Mouse (Mus musculus) left cerebral cortex, adult 2 months (tissue): ENCODE results near the gene Myl4. TPM values are rescaled to one million over a fixed set of nuclear protein-coding genes. Genes with fewer than 3 reads are reported as not detected.

Experiments used
- DNase-seq, 2 experiments: peaks; one replicate each; pipeline ENCODE4 v3.0.0; 2021 to 2022; ENCODE audit warnings: low spot score in 2 of 2, mixed read lengths in 1 of 2; ENCODE audit errors: extremely low spot score in 1 of 2
- H3K27ac ChIP-seq: fragments of 200-600 bp; 2 replicates; pipeline ENCODE4 v1.8.1; 2022
- H3K4me3 ChIP-seq: fragments of 200-600 bp; 2 replicates; pipeline ENCODE4 v1.8.1; 2022
- CTCF ChIP-seq: fragments of 200-600 bp; IDR thresholded peaks from 2 replicates; pipeline ENCODE4 v1.8.1; 2022; ENCODE audit warnings: antibody characterized with exemption, mild to moderate bottlenecking, moderate library complexity
- intact Hi-C: fragments of 180-260 bp; cut with DNase I; formaldehyde crosslinking; loops from one replicate; pipeline ENCODE4 v1.15.1; 2025
- total RNA-seq, 2 experiments: library from RNA; stranded (reverse); gene quantifications; 2 replicates each; pipeline ENCODE4 v1.2.3; 2021

The Myl4 gene
- total RNA-seq, 2 experiments from 2014 or later: 21.3 to 24.5 TPM

DNA sequence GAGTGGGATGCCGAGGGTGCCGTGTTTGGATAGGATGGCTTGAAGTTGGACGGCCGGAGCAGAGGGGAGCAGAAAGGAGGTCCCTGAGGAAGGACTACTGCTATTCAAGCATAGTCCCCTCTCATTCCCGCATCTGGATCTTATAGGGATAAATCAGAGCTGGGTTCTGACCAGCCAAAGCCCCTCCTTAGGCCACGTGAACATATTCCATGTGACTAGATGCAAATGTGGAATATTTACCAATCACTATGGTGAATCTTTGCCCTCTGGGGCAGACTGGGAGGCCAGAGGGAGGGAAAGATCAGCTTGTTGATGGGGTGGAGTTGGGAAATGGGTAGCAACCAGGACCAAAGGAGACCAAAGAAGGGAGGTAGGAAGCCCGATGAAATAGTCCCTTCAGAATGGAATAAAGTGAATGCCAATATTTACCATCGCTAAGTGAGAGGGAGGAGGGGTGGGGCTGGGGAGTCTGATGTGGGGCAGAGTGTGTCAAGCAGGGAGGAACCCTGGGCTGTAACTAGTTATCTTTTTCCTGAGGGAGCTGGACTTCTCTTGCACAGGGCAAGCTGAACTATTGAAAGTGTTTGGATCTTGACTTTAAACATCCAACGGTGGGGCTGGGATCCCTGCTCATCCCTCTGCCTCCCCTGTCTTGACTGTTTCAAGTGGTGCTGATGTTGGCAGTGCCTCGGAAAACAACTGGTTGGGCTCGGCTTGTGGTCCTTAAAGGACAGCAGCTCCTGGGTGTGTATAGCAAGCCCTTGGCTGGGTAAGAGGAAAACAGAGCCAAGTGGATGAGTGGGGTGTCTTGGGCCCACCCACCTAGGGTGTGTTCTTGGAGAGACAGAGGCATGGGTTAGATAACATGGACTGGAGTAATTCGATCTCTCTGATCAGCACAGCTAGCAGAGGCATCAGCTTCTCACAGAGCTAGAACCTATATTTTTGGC is 75.3 kb downstream of the Myl4 start:
- no peak for TF ChIP-seq CTCF

GRCm38 (mm10) chr11:104626635-104627034 is 76.2 kb downstream of the Myl4 start:
- no peak for DNase-seq
- Histone ChIP-seq H3K27ac (no peak overlapping the region), H3K4me3 (no peak overlapping the region)
- intact Hi-C loops: no loop called here
- no peak for TF ChIP-seq CTCF

More for the DNA sequence above, 75.3 kb downstream of the Myl4 start:
- no peak for DNase-seq
- intact Hi-C loops: no loop called here
- H3K4me3 ChIP-seq: no peak overlapping the region
- no peak overlapping the region for H3K27ac ChIP-seq

DNA sequence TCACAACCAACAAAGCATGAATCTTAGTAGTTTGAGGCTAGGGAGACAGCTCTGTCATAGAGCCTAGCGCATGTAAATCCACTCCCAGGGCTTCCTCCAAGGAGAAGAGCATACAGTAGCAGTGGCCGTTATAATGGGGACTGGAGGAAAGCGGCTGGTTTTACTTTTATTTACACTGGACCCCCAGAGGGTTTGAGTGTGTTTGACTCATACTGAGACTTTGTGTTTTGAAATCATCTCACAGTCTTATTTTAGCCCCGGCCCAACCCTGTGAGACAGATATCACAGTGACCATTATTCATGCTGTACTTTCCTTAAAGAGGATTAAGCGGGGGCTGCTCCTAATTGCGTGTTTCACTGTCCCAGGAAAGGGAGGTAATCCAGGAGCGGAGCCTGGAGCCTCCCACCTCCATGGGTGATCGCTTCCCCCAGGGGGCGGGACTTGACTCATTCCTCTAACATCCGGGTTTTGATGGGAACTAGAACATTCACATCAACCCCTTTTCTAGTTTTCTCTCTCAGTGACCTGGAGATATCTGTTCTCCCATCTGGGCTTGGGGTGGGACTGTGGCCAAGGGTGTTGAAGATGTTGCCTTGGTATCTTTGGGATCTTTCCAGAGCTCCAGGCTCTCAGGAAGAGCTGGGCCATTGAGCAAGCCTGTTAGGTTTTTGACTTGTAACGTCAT is 77.3 kb downstream of the Myl4 start:
- intact Hi-C loops: no loop called here
- no peak for TF ChIP-seq CTCF
- no peak for DNase-seq
- Histone ChIP-seq H3K27ac (no peak overlapping the region), H3K4me3 (no peak overlapping the region)

GRCm38 (mm10) chr11:104628566-104628965 is 78.1 kb downstream of the Myl4 start:
- no peak overlapping the region for H3K4me3 ChIP-seq
- H3K27ac ChIP-seq: no peak overlapping the region
- intact Hi-C loops: no loop called here
- DNase-seq: no peak
- no peak for TF ChIP-seq CTCF

GRCm38 (mm10) chr11:104630185-104630835 is 79.8 kb downstream of the Myl4 start:
- no peak for DNase-seq
- Histone ChIP-seq H3K4me3 (no peak overlapping the region), H3K27ac (no peak overlapping the region)
- intact Hi-C loops: no loop called here
- TF ChIP-seq CTCF: no peak

DNA sequence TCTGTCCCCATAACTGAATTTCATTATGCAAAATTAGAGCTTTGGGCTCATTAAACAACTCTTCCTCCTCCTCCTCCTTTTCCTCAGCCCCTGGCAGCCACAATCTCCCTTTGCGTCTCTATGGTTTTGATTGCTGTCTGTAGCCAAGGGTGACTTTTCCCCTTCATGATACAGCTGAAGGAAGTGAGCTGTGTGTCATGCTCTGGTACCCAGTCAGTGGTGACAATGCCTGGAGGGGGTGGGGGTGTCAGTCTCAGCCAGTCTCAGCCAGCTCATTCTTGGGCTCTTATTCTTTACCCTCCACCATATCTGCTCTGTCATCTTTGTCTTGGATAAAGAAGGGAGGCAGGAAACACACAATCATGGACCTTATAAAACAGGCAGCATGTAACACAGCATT is 80.8 kb downstream of the Myl4 start:
- intact Hi-C loops: no loop called here
- TF ChIP-seq CTCF: no peak
- no peak for DNase-seq
- no peak overlapping the region for H3K27ac ChIP-seq
- H3K4me3 ChIP-seq: no peak overlapping the region

- intact Hi-C loops: no loop called here
- TF ChIP-seq CTCF: no peak
- no peak for DNase-seq
- Histone ChIP-seq H3K4me3 (no peak overlapping the region), H3K27ac (no peak overlapping the region)
Observed at GRCm38 (mm10) chr11:104637010-104637409, 86.5 kb downstream of the Myl4 start.

DNA sequence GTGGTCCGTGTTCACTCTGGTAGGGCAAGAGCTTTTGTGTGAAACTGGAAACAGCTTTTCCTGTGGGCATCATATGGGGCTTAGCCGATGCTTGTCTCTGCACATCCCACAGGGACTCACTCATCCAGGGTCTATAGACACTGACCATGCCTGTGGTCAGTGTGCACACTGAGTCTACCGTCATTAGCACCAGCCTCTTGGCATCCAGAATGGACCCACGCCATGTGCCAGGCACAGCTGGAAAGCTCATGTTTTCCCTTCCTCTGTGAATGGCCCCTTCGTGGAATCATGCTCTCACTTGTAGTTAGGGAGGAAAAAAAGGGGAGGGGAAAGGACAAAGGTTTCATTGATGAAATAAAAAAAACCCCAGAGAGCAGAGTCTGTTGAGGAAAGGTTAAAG is 87.5 kb downstream of the Myl4 start:
- H3K4me3 ChIP-seq: no peak overlapping the region
- no peak for DNase-seq
- intact Hi-C loops: no loop called here
- no peak overlapping the region for H3K27ac ChIP-seq
- TF ChIP-seq CTCF: no peak

- no peak for DNase-seq
- intact Hi-C loops: no loop called here
- H3K27ac ChIP-seq: no peak overlapping the region
- no peak overlapping the region for H3K4me3 ChIP-seq
- no peak for TF ChIP-seq CTCF
Observed at GRCm38 (mm10) chr11:104638906-104639305, 88.4 kb downstream of the Myl4 start.

GRCm38 (mm10) chr11:104639634-104640033 is 89.2 kb downstream of the Myl4 start:
- no peak overlapping the region for H3K27ac ChIP-seq
- intact Hi-C loops: no loop called here
- no peak overlapping the region for H3K4me3 ChIP-seq
- DNase-seq: no peak
- no peak for TF ChIP-seq CTCF

GRCm38 (mm10) chr11:104640894-104641293 is 90.4 kb downstream of the Myl4 start:
- DNase-seq: no peak
- intact Hi-C loops: no loop called here
- no peak overlapping the region for H3K4me3 ChIP-seq
- TF ChIP-seq CTCF: no peak
- H3K27ac ChIP-seq: no peak overlapping the region

GRCm38 (mm10) chr11:104643236-104643635 is 92.8 kb downstream of the Myl4 start:
- Histone ChIP-seq H3K4me3 (no peak overlapping the region), H3K27ac (no peak overlapping the region)
- TF ChIP-seq CTCF: no peak
- intact Hi-C loops: no loop called here
- DNase-seq: no peak

Other genes starting within 250 kb of the Myl4 start
- gene Kansl1, start 81.8 kb upstream of the Myl4 start, total RNA-seq: 10 to 100 TPM; 78.6 to 80.0 TPM
- gene Cdc27, start within 50 bp of the Myl4 start, total RNA-seq: 10 to 100 TPM; 55.9 to 57.7 TPM
- gene Itgb3, start 57.3 kb downstream of the Myl4 start, total RNA-seq: 1 to 10 TPM; 2.9 to 3.4 TPM
- gene Gm11639, start 135.0 kb downstream of the Myl4 start, total RNA-seq: 1 to 10 TPM in 1 of 2 experiments, under 1 TPM in 1; 0.79 to 1.3 TPM